Mouse (Mus musculus): ENCODE data around the gene Calcb.

Calcb gene

GRCm38 (mm10) chr7:114718300-114718699 lies at the start of gene Calcb:
Gene Calcb, plus strand, starts transcription at chr7:114718643.
- in situ Hi-C loops (cut with MboI, MseI) = no loop called here

- in situ Hi-C loops (cut with MboI, MseI) = loop anchor here in 1 of 2 experiments (5.0 kb wide), 1 partner anchor 89 kb away; no protein-coding TSS in a partner anchor
Measured at GRCm38 (mm10) chr7:114671405-114671804, 47.0 kb upstream of the Calcb start.

- in situ Hi-C loops (cut with MboI, MseI) = loop anchor here in 1 of 2 experiments (5.0 kb wide), 1 partner anchor 90 kb away; no protein-coding TSS in a partner anchor
Measured at GRCm38 (mm10) chr7:114672697-114673096, 45.7 kb upstream of the Calcb start.

GRCm38 (mm10) chr7:114692339-114692738 lies 26.1 kb upstream of the Calcb start:
- in situ Hi-C loops (cut with MboI, MseI) = no loop called here

- in situ Hi-C loops (cut with MboI, MseI) = loop anchor here in 1 of 2 experiments (5.0 kb wide), 1 partner anchor 59 kb away; no protein-coding TSS in a partner anchor
Measured at GRCm38 (mm10) chr7:114700871-114701270, 17.6 kb upstream of the Calcb start.

GRCm38 (mm10) chr7:114706716-114707115 lies 11.7 kb upstream of the Calcb start:
- in situ Hi-C loops (cut with MboI, MseI) = no loop called here

GRCm38 (mm10) chr7:114707398-114707797 lies 11.0 kb upstream of the Calcb start:
- in situ Hi-C loops (cut with MboI, MseI) = no loop called here

GRCm38 (mm10) chr7:114710419-114710818 lies 8.0 kb upstream of the Calcb start:
- in situ Hi-C loops (cut with MboI, MseI) = no loop called here

GRCm38 (mm10) chr7:114712523-114712922 lies 5.9 kb upstream of the Calcb start:
- in situ Hi-C loops (cut with MboI, MseI) = no loop called here

- in situ Hi-C loops (cut with MboI, MseI) = no loop called here
Measured at GRCm38 (mm10) chr7:114719381-114720131, 1.1 kb downstream of the Calcb start.

- in situ Hi-C loops (cut with MboI, MseI) = loop anchor here in 1 of 2 experiments (5.0 kb wide), 2 partner anchors 88 to 447 kb away; no protein-coding TSS in a partner anchor
Measured at GRCm38 (mm10) chr7:114729696-114730095, 11.3 kb downstream of the Calcb start.

- in situ Hi-C loops (cut with MboI, MseI) = loop anchor here in 1 of 2 experiments (5.0 kb wide), 1 partner anchor 86 kb away; no protein-coding TSS in a partner anchor
Measured at GRCm38 (mm10) chr7:114731175-114731574, 12.7 kb downstream of the Calcb start.

GRCm38 (mm10) chr7:114731700-114732099 lies 13.3 kb downstream of the Calcb start:
- in situ Hi-C loops (cut with MboI, MseI) = loop anchor here in 1 of 2 experiments (5.0 kb wide), 1 partner anchor 86 kb away; no protein-coding TSS in a partner anchor

- in situ Hi-C loops (cut with MboI, MseI) = loop anchor here in 1 of 2 experiments (5.0 kb wide), 1 partner anchor 76 kb away; no protein-coding TSS in a partner anchor
Measured at GRCm38 (mm10) chr7:114736256-114736655, 17.8 kb downstream of the Calcb start.

- in situ Hi-C loops (cut with MboI, MseI) = loop anchor here in 1 of 2 experiments (5.0 kb wide), 1 partner anchor 74 kb away; no protein-coding TSS in a partner anchor
Measured at GRCm38 (mm10) chr7:114738166-114738565, 19.7 kb downstream of the Calcb start.

GRCm38 (mm10) chr7:114740360-114741165 lies 22.1 kb downstream of the Calcb start:
- in situ Hi-C loops (cut with MboI, MseI) = no loop called here

GRCm38 (mm10) chr7:114743022-114743780 lies 24.8 kb downstream of the Calcb start, which contains the start of gene Insc:
Gene Insc, plus strand, starts transcription at chr7:114743694.
- in situ Hi-C loops (cut with MboI, MseI) = no loop called here

- in situ Hi-C loops (cut with MboI, MseI) = no loop called here
Measured at GRCm38 (mm10) chr7:114744639-114745245, 26.3 kb downstream of the Calcb start.

- in situ Hi-C loops (cut with MboI, MseI) = no loop called here
Measured at GRCm38 (mm10) chr7:114745481-114746271, 27.2 kb downstream of the Calcb start.

- in situ Hi-C loops (cut with MboI, MseI) = no loop called here
Measured at GRCm38 (mm10) chr7:114747596-114747995, 29.2 kb downstream of the Calcb start.
